Mouse (Mus musculus) layer of hippocampus, adult 2 months (tissue): ENCODE measurements around the gene Sec61b. TPM values are rescaled to one million over a fixed set of nuclear protein-coding genes. Genes with fewer than 3 reads are reported as not detected.

Source experiments
- DNase-seq, 2 experiments: peaks; one replicate each; pipeline ENCODE4 v3.0.0; 2022; ENCODE audit warnings: low spot score in 2 of 2
- H3K27ac ChIP-seq: fragments of 200-600 bp; 2 replicates; pipeline ENCODE4 v1.8.1; 2022
- H3K4me3 ChIP-seq: fragments of 200-600 bp; 2 replicates; pipeline ENCODE4 v1.8.1; 2022; ENCODE audit warnings: mild to moderate bottlenecking
- CTCF ChIP-seq: fragments of 200-600 bp; conservative IDR thresholded peaks from 2 replicates; pipeline ENCODE4 v1.8.1; 2022; ENCODE audit warnings: antibody characterized with exemption, mild to moderate bottlenecking, moderate library complexity
- total RNA-seq, 2 experiments: library from RNA; stranded (reverse); gene quantifications; 2 replicates each; pipeline ENCODE4 v1.2.3; 2021

The Sec61b gene
- total RNA-seq, 2 experiments from 2014 or later = 47.2 to 53.3 TPM

- TF ChIP-seq CTCF = no peak
- Histone ChIP-seq H3K27ac (no peak overlapping the region), H3K4me3 (no peak overlapping the region)
- DNase-seq = no peak
These were observed 20.2 kb downstream of the Sec61b start for GRCm38 (mm10) chr4:47494686-47495085.

DNA sequence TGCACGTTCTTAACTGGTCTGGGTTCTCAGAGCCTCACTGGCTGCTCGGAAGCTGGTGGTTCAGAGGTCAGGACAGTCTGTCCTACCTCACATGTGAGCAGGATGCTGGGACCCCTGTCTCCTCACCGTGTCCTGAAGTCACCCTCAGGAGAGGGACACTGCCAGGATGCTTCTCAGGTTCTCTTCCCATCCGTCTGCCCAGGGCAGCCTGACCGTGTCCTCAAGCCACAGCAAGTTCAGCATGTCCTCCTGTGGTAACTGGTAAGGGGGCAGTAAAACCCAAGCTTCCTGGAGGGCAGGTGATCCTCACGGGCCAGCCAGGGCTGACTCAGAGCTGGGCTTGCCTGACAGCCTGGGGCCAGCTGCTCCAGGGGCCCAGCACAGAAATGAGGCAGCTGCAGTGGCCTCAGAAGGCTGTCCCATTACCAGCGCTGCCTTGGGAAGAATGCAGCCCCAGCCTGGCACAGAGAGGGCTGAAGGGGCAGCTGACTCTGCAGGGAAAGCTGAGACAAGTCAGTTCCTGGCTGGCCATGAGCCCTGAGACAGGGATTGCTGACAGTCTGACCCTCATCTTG, 23.4 kb downstream of the Sec61b start:
- TF ChIP-seq CTCF = no peak

DNA sequence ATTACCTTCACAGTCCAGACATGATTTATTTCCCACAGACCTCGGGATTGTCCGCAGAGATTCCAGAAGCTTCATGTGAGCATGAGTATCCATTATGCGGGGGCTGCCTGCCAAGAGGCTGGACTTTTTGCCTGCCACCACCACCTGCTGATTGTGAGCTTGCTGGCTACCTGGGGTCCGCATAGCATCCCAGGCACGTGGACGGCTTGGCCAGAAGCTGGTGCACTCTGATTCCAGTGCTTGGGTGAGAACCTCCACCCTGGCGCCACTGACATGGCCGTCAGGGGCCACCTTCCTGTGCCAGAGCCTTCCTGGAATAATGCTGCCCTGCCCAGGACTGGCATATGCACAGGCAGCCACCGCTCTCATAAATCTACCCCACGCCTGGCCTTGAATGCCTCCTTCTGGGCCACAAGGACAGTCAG, 24.7 kb downstream of the Sec61b start:
- DNase-seq = no peak
- no peak overlapping the region for H3K4me3 ChIP-seq
- TF ChIP-seq CTCF = no peak
- no peak overlapping the region for H3K27ac ChIP-seq

More for the DNA sequence above, 23.4 kb downstream of the Sec61b start:
- Histone ChIP-seq H3K4me3 (no peak overlapping the region), H3K27ac (no peak overlapping the region)
- no peak for DNase-seq

DNA sequence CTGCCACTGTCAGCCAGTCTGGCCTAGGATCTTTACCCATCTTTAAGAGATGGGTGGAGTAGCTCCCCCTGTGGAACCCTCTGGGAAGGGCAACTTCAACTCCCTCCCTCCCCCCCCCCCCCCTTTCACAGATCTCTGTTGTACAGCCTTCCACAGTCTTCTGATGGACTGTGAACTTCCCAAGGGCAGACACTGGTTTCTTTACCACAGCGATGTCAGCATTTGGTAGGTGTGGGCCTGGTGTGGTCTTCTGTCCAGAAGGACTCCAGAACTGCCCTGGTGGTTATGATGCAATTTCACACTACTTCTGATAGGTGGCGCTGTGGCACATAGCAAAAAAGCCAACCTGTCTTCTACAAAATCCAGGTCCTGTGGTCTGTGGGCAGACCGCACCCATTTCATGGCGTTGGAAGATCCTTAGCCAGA, 28.1 kb downstream of the Sec61b start:
- TF ChIP-seq CTCF = peak; percentile 91
- peak; percentile 24 to 53 for DNase-seq
- H3K27ac ChIP-seq = no peak overlapping the region
- peak overlapping the region; percentile 14 for H3K4me3 ChIP-seq

- no peak overlapping the region for H3K27ac ChIP-seq
- DNase-seq = no peak
- no peak for TF ChIP-seq CTCF
These were observed 28.6 kb downstream of the Sec61b start for GRCm38 (mm10) chr4:47503045-47503444.

DNA sequence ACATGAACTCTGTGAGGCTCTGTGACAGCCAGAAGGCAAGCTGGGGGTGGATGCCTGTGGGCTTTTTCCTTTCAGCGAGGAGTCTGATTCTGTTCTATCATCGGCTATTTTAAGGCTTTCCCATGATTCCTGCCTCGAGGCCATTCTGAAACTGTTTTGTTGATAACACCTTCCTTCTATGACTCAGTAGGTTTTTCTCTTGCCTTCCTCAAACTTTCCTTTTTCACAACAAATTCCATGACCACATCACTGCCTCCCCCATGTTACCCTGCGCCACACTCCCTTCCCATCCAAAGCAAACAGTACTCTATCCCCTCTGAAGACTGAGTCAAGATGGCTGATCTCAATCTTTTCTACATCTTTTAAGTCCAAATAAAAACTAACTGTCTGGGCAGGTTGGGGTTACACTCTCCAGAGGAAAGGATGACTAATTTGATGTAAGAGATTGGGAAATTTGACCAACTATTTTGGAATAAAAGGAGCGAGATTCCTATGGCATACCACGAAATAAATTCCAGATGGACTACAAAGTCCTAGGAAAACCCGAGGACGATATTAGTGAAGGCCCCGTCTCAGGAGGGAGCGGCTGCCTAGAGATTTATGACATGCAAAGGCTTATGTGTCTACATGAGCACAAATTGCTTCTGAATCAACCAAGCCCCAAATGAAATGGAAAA, 30.5 kb downstream of the Sec61b start:
- H3K27ac ChIP-seq = no peak overlapping the region
- no peak for TF ChIP-seq CTCF
- H3K4me3 ChIP-seq = no peak overlapping the region
- DNase-seq = peak in 1 of 2 experiments; percentile 23

More at GRCm38 (mm10) chr4:47503045-47503444, 28.6 kb downstream of the Sec61b start:
- H3K4me3 ChIP-seq = peak overlapping the region; percentile 14

- Histone ChIP-seq H3K4me3 (no peak overlapping the region), H3K27ac (peak overlapping the region; percentile 64)
- DNase-seq = peak; percentile 57 to 74
- TF ChIP-seq CTCF = no peak
These were observed 44.2 kb downstream of the Sec61b start for GRCm38 (mm10) chr4:47518551-47519181.

GRCm38 (mm10) chr4:47520076-47520475, 45.6 kb downstream of the Sec61b start:
- DNase-seq = no peak
- Histone ChIP-seq H3K27ac (no peak overlapping the region), H3K4me3 (no peak overlapping the region)
- TF ChIP-seq CTCF = no peak

- H3K4me3 ChIP-seq = no peak overlapping the region
- H3K27ac ChIP-seq = peak overlapping the region; percentile 24; the same call in 1 of the 2 replicates
- TF ChIP-seq CTCF = peak; percentile 84
- DNase-seq = peak; percentile 64 to 66
These were observed 47.6 kb downstream of the Sec61b start for GRCm38 (mm10) chr4:47521884-47522605.

DNA sequence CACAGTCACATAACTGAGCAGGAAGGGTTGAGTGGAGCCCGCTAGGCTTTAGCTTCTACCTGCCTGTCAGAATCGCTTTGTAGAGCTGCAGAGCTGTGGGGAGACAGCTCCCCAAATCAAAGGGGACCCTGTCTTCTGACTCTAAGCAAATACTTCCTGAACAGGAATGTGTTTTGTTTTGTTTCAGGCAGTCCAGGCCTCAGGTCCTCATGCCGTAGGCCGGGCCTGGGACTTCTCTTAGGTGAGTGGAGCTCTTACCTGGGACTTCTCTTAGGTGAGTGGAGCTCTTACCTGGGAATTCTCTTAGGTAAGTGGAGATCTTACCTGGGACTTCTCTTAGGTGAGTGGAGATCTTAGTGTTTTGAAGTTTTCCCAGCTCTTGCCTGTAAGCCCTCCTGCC, 55.4 kb downstream of the Sec61b start:
- no peak overlapping the region for H3K4me3 ChIP-seq
- no peak for DNase-seq
- TF ChIP-seq CTCF = no peak

More for the DNA sequence above, 55.4 kb downstream of the Sec61b start:
- no peak overlapping the region for H3K27ac ChIP-seq

Other genes starting within 250 kb of the Sec61b start
- gene Tgfbr1, start 121.4 kb upstream of the Sec61b start, total RNA-seq = 10 to 100 TPM; 19.9 to 24.4 TPM
- gene Alg2, start 325 bp upstream of the Sec61b start, total RNA-seq = 100 to 1,000 TPM; 138 to 146 TPM